Mouse (Mus musculus) embryonic facial prominence, embryonic 11.5 days (tissue): ENCODE results near the gene Ms4a14. TPM values are rescaled to one million over a fixed set of nuclear protein-coding genes. Genes with fewer than 3 reads are reported as not detected.
"Not testable (repeated sequence)": the region's sequence is repeated elsewhere in the genome, so short reads cannot be mapped to it uniquely, and the experiment has no call there.

Source experiments
- ATAC-seq: fragments of 200-750 bp; cut with Nextera tagmentation; replicated peaks from 2 replicates; pipeline ENCODE4 v1.8.0; 2017; ENCODE audit warnings: low read depth; ENCODE audit not compliant: insufficient number of reproducible peaks, low FRiP score, low TSS enrichment
- DNase-seq: peaks from one replicate; pipeline ENCODE4 v3.0.0-alpha.2; 2015; ENCODE audit warnings: low spot score
- H3K27ac ChIP-seq: fragments of 300-500 bp; sonication (generic); replicated peaks from 2 replicates; pipeline ENCODE4 v1.5.1; 2014; ENCODE audit warnings: mild to moderate bottlenecking, low read depth, low read length, control low read depth
- H3K27me3 ChIP-seq: fragments of 300-500 bp; sonication (generic); 2 replicates; pipeline ENCODE4 v1.6.1; 2014; ENCODE audit warnings: mild to moderate bottlenecking, low read length, moderate library complexity, mixed read lengths; ENCODE audit not compliant: control insufficient read depth, insufficient read depth
- H3K36me3 ChIP-seq: fragments of 300-500 bp; sonication (generic); replicated peaks from 2 replicates; pipeline ENCODE4 v1.6.1; 2014; ENCODE audit warnings: low read depth, mild to moderate bottlenecking, low read length, moderate library complexity, mixed read lengths; ENCODE audit not compliant: control insufficient read depth, insufficient read depth
- H3K4me1 ChIP-seq: fragments of 300-500 bp; sonication (generic); 2 replicates; pipeline ENCODE4 v1.6.1; 2014; ENCODE audit warnings: low read length, mixed read lengths; ENCODE audit not compliant: control insufficient read depth, insufficient read depth
- H3K4me2 ChIP-seq: fragments of 300-500 bp; sonication (generic); 2 replicates; pipeline ENCODE4 v1.6.1; 2014; ENCODE audit warnings: low read depth, mild to moderate bottlenecking, control low read depth, low read length, moderate library complexity
- H3K4me3 ChIP-seq: fragments of 300-500 bp; sonication (generic); 2 replicates; pipeline ENCODE4 v1.5.1; 2014; ENCODE audit warnings: low read depth, low read length, control low read depth
- H3K9ac ChIP-seq: fragments of 300-500 bp; sonication (generic); replicated peaks from 2 replicates; pipeline ENCODE4 v1.6.1; 2014; ENCODE audit warnings: mild to moderate bottlenecking, control low read depth, low read length
- H3K9me3 ChIP-seq: fragments of 300-500 bp; sonication (generic); replicated peaks from 2 replicates; pipeline ENCODE4 v1.6.1; 2016; ENCODE audit warnings: mild to moderate bottlenecking, low read length, inconsistent platforms, mixed read lengths; ENCODE audit not compliant: control insufficient read depth
- WGBS: fragments of 180-500 bp; shearing (Covaris S2); extraction: QIAGEN DNeasy Blood & Tissue Kit; methylation state at CpG from one replicate; pipeline ENCODE4 v1.1.7; 2014; 5-methylcytosine and 5-hydroxymethylcytosine counted together
- polyA plus RNA-seq: library from polyadenylated mRNA; unstranded; fragments of >200 nt; fragmentation: Nextera tagmentation; extraction: Ambion mirVana; gene quantifications from 2 replicates; pipeline ENCODE4 v1.2.1, GENCODE M21; 2014

Ms4a14 gene
- polyA plus RNA-seq, 1 experiment from 2014 or later = 0.04 TPM

DNA sequence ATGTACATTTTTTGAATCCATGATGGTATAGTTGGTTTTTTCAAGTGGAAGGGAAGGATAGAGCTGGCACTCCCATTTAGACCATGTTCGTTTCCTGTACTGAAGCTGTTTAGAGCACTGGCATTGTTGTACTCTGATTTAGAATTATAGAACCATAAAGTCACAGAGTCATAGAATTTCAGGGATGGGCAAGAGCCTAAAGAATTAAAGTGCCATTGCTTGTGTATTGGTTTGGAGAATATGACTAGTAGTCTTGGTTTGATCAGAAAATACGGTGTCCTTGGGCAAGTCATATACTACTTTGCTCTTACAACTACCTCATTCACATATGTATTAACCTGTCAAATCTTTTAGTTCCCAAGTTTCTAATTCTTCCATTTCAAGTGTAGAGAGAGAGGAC is 30.5 kb downstream of the Ms4a14 start, which contains the start of gene Ms4a5:
Gene Ms4a5 (minus strand): TSS at position 101 of the 400 bp plus-strand sequence.
- no peaks in the 10 kb centered on the region for H3K36me3 ChIP-seq
- ATAC-seq (no peak), DNase-seq (no peak)
- no peak within 1 kb of the TSS for H3K4me3 ChIP-seq
- no peak within 1 kb of the TSS for H3K9ac ChIP-seq
- no peaks in the 10 kb centered on the region for H3K9me3 ChIP-seq
- no peak within 1 kb of the TSS for H3K4me2 ChIP-seq
- no peaks in the 10 kb centered on the region for H3K27me3 ChIP-seq
- H3K27ac ChIP-seq = no peak within 1 kb of the TSS
- H3K4me1 ChIP-seq = no peaks in the 10 kb centered on the region
- 92% methylated on average over 2 of the region's 2 CpGs for WGBS

- H3K4me2 ChIP-seq = no peak overlapping the region
- H3K27ac ChIP-seq = no peak overlapping the region
- H3K9me3 ChIP-seq = no peaks in the 10 kb centered on the region
- 90% methylated on average over 3 of the region's 3 CpGs for WGBS
- no peaks in the 10 kb centered on the region for H3K4me1 ChIP-seq
- H3K4me3 ChIP-seq = no peak overlapping the region
- H3K27me3 ChIP-seq = no peaks in the 10 kb centered on the region
- H3K9ac ChIP-seq = no peak overlapping the region
- DNase-seq (no peak), ATAC-seq (no peak)
- no peaks in the 10 kb centered on the region for H3K36me3 ChIP-seq
These were observed 34.0 kb downstream of the Ms4a14 start for GRCm38 (mm10) chr19:11280223-11280622.

GRCm38 (mm10) chr19:11276431-11276830 is 37.8 kb downstream of the Ms4a14 start:
- Histone ChIP-seq H3K27me3 (no peaks in the 10 kb centered on the region), H3K4me2 (no peak overlapping the region), H3K4me1 (no peaks in the 10 kb centered on the region), H3K36me3 (no peaks in the 10 kb centered on the region), H3K9ac (no peak overlapping the region), H3K9me3 (no peaks in the 10 kb centered on the region), H3K27ac (no peak overlapping the region), H3K4me3 (no peak overlapping the region)
- DNase-seq (no peak), ATAC-seq (no peak)
- WGBS = 73% methylated on average over 5 of the region's 5 CpGs

GRCm38 (mm10) chr19:11266956-11267355 is 47.3 kb downstream of the Ms4a14 start:
- H3K9me3 ChIP-seq = no peaks in the 10 kb centered on the region
- H3K27me3 ChIP-seq = no peaks in the 10 kb centered on the region
- ATAC-seq (no peak), DNase-seq (no peak)
- H3K4me2 ChIP-seq = no peak overlapping the region
- WGBS = 78% methylated on average over 4 of the region's 4 CpGs
- H3K9ac ChIP-seq = no peak overlapping the region
- no peak overlapping the region for H3K27ac ChIP-seq
- H3K4me3 ChIP-seq = no peak overlapping the region
- H3K4me1 ChIP-seq = no peaks in the 10 kb centered on the region
- no peaks in the 10 kb centered on the region for H3K36me3 ChIP-seq

- ATAC-seq = no peak
- no peak for DNase-seq
- Histone ChIP-seq H3K27ac (no peak within 1 kb of the TSS), H3K4me1 (no peaks in the 10 kb centered on the region), H3K4me3 (no peak within 1 kb of the TSS), H3K36me3 (no peaks in the 10 kb centered on the region), H3K4me2 (no peak within 1 kb of the TSS), H3K9ac (no peak within 1 kb of the TSS), H3K27me3 (no peaks in the 10 kb centered on the region), H3K9me3 (no peaks in the 10 kb centered on the region)
- 85% methylated on average over 8 of the region's 8 CpGs for WGBS
These were observed 48.0 kb downstream of the Ms4a14 start, which contains the start of gene Ms4a1 for GRCm38 (mm10) chr19:11266052-11266845. TSS of gene Ms4a1 (minus strand) at chr19:11266241.

- ATAC-seq = no peak
- Histone ChIP-seq H3K36me3 (no peaks in the 10 kb centered on the region), H3K27me3 (no peaks in the 10 kb centered on the region), H3K27ac (no peak overlapping the region), H3K4me2 (no peak overlapping the region), H3K4me3 (no peak overlapping the region), H3K9me3 (no peaks in the 10 kb centered on the region), H3K9ac (no peak overlapping the region), H3K4me1 (no peaks in the 10 kb centered on the region)
- no peak for DNase-seq
- 83% methylated on average over 9 of the region's 9 CpGs for WGBS
These were observed 49.6 kb downstream of the Ms4a14 start for GRCm38 (mm10) chr19:11264602-11265185.

DNA sequence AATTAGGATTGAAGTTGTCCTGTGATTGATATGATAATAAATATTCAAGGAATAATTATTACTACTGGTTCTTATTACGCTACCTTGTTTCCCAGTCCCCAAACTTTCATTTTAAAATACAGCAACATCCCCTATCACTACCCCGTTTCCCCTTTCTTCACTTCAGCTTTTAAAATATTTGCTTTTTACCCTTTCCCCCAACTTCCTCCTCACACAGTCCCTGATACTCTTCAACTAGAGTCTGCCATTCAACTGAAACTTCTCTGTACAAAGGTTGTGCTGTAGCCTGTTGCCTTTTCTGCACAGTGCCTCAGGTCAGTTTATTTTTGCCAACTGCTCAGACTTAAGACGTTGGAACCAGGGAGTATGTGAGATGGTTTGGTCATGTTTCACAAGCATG is 50.7 kb downstream of the Ms4a14 start:
- DNase-seq = no peak
- no peak for ATAC-seq
- no peak overlapping the region for H3K4me2 ChIP-seq
- H3K9ac ChIP-seq = no peak overlapping the region
- H3K4me1 ChIP-seq = no peaks in the 10 kb centered on the region
- H3K27me3 ChIP-seq = no peaks in the 10 kb centered on the region
- H3K4me3 ChIP-seq = no peak overlapping the region
- no peak overlapping the region for H3K27ac ChIP-seq
- 71% methylated on average over 3 of the region's 3 CpGs for WGBS
- H3K36me3 ChIP-seq = no peaks in the 10 kb centered on the region
- H3K9me3 ChIP-seq = no peaks in the 10 kb centered on the region

GRCm38 (mm10) chr19:11262932-11263331 is 51.3 kb downstream of the Ms4a14 start:
- 79% methylated on average over 4 of the region's 4 CpGs for WGBS
- not testable (repeated sequence) for H3K4me2 ChIP-seq, H3K4me3 ChIP-seq, H3K9ac ChIP-seq, H3K27ac ChIP-seq, DNase-seq, H3K4me1 ChIP-seq, H3K9me3 ChIP-seq, H3K27me3 ChIP-seq, ATAC-seq, H3K36me3 ChIP-seq
